Mouse (Mus musculus) C2C12 (cell line): ENCODE measurements at regions not wholly inside any gene's neighbourhood (a gene's known extent, or its start where the extent isn't known, plus 50 kb on each side); places are given as distances from the start of the nearest gene placed in this dataset.

Experiments used
- H3K27me3 ChIP-seq: one replicate; pipeline ENCODE4 v1.6.1; 2011; ENCODE audit not compliant: control insufficient read depth, insufficient read depth, insufficient read length
- H3K36me3 ChIP-seq: one replicate; pipeline ENCODE4 v1.6.1; 2011; ENCODE audit not compliant: control insufficient read depth, insufficient read depth
- H3K4me3 ChIP-seq: one replicate; pipeline ENCODE4 v1.5.1; 2011; ENCODE audit warnings: mild to moderate bottlenecking, control low read depth; ENCODE audit not compliant: poor library complexity, insufficient read depth, severe bottlenecking
- H3K79me2 ChIP-seq: one replicate; pipeline ENCODE4 v1.6.1; 2011; ENCODE audit not compliant: control insufficient read depth, insufficient read depth
- H3K79me3 ChIP-seq: one replicate; pipeline ENCODE4 v1.6.1; 2011; ENCODE audit warnings: low read depth, control low read depth
- H3ac ChIP-seq: one replicate; pipeline ENCODE3; 2011; ENCODE audit warnings: low read depth; ENCODE audit not compliant: control insufficient read depth, insufficient read length
- CEBPB ChIP-seq: IDR thresholded peaks from one replicate; pipeline ENCODE4 v1.6.1; 2011; ENCODE audit warnings: low read depth, mild to moderate bottlenecking, control low read depth, moderate library complexity
- CTCF ChIP-seq: IDR thresholded peaks from one replicate; pipeline ENCODE4 v1.5.1; 2011; ENCODE audit not compliant: control insufficient read depth, insufficient read depth, insufficient read length
- FOSL1 ChIP-seq: IDR thresholded peaks from one replicate; pipeline ENCODE4 v1.8.0; 2011; ENCODE audit warnings: mild to moderate bottlenecking, low read length; ENCODE audit not compliant: poor library complexity, insufficient read depth, severe bottlenecking
- MAX ChIP-seq: IDR thresholded peaks from one replicate; pipeline ENCODE4 v1.6.1; 2011; ENCODE audit warnings: mild to moderate bottlenecking, control low read depth
- MYOD1 ChIP-seq: IDR thresholded peaks from one replicate; pipeline ENCODE4 v1.6.1; 2011; ENCODE audit warnings: low read depth; ENCODE audit not compliant: control insufficient read depth, insufficient read length
- MYOG ChIP-seq: IDR thresholded peaks from one replicate; pipeline ENCODE4 v1.6.1; 2011; ENCODE audit not compliant: control insufficient read depth, insufficient read length; ENCODE audit errors: extremely low read depth
- USF1 ChIP-seq: IDR thresholded peaks from one replicate; pipeline ENCODE4 v1.6.1; 2011; ENCODE audit warnings: low read depth, mild to moderate bottlenecking, control low read depth, moderate library complexity

GRCm38 (mm10) chr16:13013891-13014644, 95.4 kb upstream of the Ercc4 start:
- TF ChIP-seq MAX, result no peak
- TF ChIP-seq FOSL1, result no peak
- no peak for TF ChIP-seq MYOG
- no peak for TF ChIP-seq USF1
- no peak for TF ChIP-seq MYOD1
- TF ChIP-seq CEBPB, result no peak
- no peak for TF ChIP-seq CTCF
- H3K36me3 ChIP-seq, result no peaks in the 10 kb centered on the region
- H3K79me3 ChIP-seq, result no peaks in the 10 kb centered on the region
- H3K27me3 ChIP-seq, result no peaks in the 10 kb centered on the region
- no peak overlapping the region for H3ac ChIP-seq
- no peaks in the 10 kb centered on the region for H3K79me2 ChIP-seq
- H3K4me3 ChIP-seq, result no peak overlapping the region

- no peak overlapping the region for H3ac ChIP-seq
- no peaks in the 10 kb centered on the region for H3K79me3 ChIP-seq
- H3K4me3 ChIP-seq, result no peak overlapping the region
- no peak for TF ChIP-seq USF1
- no peak for TF ChIP-seq MYOD1
- TF ChIP-seq MAX, result no peak
- TF ChIP-seq FOSL1, result no peak
- no peak for TF ChIP-seq CTCF
- no peak for TF ChIP-seq CEBPB
- no peak for TF ChIP-seq MYOG
- H3K36me3 ChIP-seq, result no peaks in the 10 kb centered on the region
- H3K27me3 ChIP-seq, result no peaks in the 10 kb centered on the region
- no peaks in the 10 kb centered on the region for H3K79me2 ChIP-seq
Measured at GRCm38 (mm10) chr16:13022875-13023274, 86.6 kb upstream of the Ercc4 start.

GRCm38 (mm10) chr16:13025393-13025792, 84.1 kb upstream of the Ercc4 start:
- no peak overlapping the region for H3ac ChIP-seq
- H3K4me3 ChIP-seq, result no peak overlapping the region
- no peaks in the 10 kb centered on the region for H3K79me3 ChIP-seq
- H3K79me2 ChIP-seq, result no peaks in the 10 kb centered on the region
- no peaks in the 10 kb centered on the region for H3K36me3 ChIP-seq
- no peaks in the 10 kb centered on the region for H3K27me3 ChIP-seq
- no peak for TF ChIP-seq MAX
- peak; percentile 2 for TF ChIP-seq CTCF

GRCm38 (mm10) chr16:13034136-13034535, 75.3 kb upstream of the Ercc4 start:
- Histone ChIP-seq H3K27me3 (peaks cover 4% of the 10 kb centered on the region), H3ac (no peak overlapping the region)
- no peak for TF ChIP-seq CTCF
- TF ChIP-seq MAX, result no peak
- no peak for TF ChIP-seq USF1
- TF ChIP-seq FOSL1, result no peak
- TF ChIP-seq MYOG, result no peak
- no peak for TF ChIP-seq CEBPB
- no peak for TF ChIP-seq MYOD1

GRCm38 (mm10) chr16:13036596-13036995, 72.9 kb upstream of the Ercc4 start:
- H3K36me3 ChIP-seq, result no peaks in the 10 kb centered on the region
- no peaks in the 10 kb centered on the region for H3K79me3 ChIP-seq
- H3K27me3 ChIP-seq, result peaks cover 7% of the 10 kb centered on the region
- no peak overlapping the region for H3K4me3 ChIP-seq
- H3ac ChIP-seq, result no peak overlapping the region
- no peak for TF ChIP-seq MYOG
- no peak for TF ChIP-seq MYOD1
- TF ChIP-seq CTCF, result no peak
- no peak for TF ChIP-seq FOSL1
- no peak for TF ChIP-seq CEBPB
- TF ChIP-seq MAX, result no peak
- TF ChIP-seq USF1, result no peak
- H3K79me2 ChIP-seq, result no peaks in the 10 kb centered on the region

More at GRCm38 (mm10) chr16:13034136-13034535, 75.3 kb upstream of the Ercc4 start:
- H3K36me3 ChIP-seq, result no peaks in the 10 kb centered on the region
- H3K4me3 ChIP-seq, result no peak overlapping the region
- no peaks in the 10 kb centered on the region for H3K79me2 ChIP-seq
- H3K79me3 ChIP-seq, result no peaks in the 10 kb centered on the region
